19 mouse cellular contexts compared by ENCODE assay signal in the genomic region with DNA sequence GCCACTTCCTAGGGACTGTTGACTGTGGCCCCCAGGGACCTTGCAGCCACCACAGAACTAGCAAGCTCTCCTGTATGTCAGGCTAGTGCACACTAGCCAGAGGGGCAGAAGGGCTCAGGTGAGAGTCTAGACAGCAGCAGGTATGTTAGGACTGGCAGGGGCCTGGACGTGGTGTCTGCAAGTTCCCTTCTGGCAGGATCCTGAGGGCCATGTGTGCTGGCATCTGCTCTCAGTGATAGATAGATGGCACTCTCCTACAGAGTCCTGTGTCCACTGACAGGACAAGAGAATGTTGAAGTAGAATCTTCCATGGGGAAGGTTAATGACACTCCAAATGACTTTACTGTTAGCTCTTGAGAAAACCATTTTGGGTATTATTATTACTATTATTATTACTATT. TPM values are rescaled to one million over a fixed set of nuclear protein-coding genes. Genes with fewer than 3 reads are reported as not detected.
DNase-seq lines count a peak whose midpoint lies in the region; ATAC-seq and TF ChIP-seq lines count a peak whose summit lies in the region.
"Had no signal": no experiment of that assay in that cellular context is flagged by ENCODE, and none has a peak within 500 bp of the region (broad histone marks: within the 10 kb centered on the region; RNA-seq: fewer than 3 reads in every experiment).

No protein-coding gene starts in this region.

- H3K4me2 ChIP-seq in heart, embryonic 12.5 days, result no peak overlapping the region
- H3K4me2 ChIP-seq in CH12.LX (ENCODE audit: insufficient read depth, low read depth, poor library complexity, severe bottlenecking), result no peak overlapping the region
- H3K4me2 ChIP-seq: forebrain, embryonic 13.5 days; heart, embryonic 15.5 days; hindbrain, embryonic 13.5 days had no signal

- peak; percentile 15 for TF ChIP-seq RAD21 in CH12.LX (IDR thresholded peaks at IDR 0.05; ENCODE audit: low read depth, low read length)

- ATAC-seq in heart, embryonic 12.5 days (ENCODE audit: insufficient number of reproducible peaks, low FRiP score), result no peak
- ATAC-seq: forebrain, embryonic 13.5 days; forebrain, postnatal 0 days; hindbrain, postnatal 0 days had no signal

- peaks cover 9% of the 10 kb centered on the region for H3K4me1 ChIP-seq in cerebellum, adult 2 months (ENCODE audit: control insufficient read depth, insufficient read depth, low read length)
- H3K4me1 ChIP-seq in heart, adult 2 months (ENCODE audit: control insufficient read depth, insufficient read depth, low read length), result no peaks in the 10 kb centered on the region; the same call in none of the 2 replicates
- H3K4me1 ChIP-seq in heart, embryonic 12.5 days (replicated peaks), result peaks cover 10% of the 10 kb centered on the region; the same call in 1 of the 2 replicates
- peaks cover 6 to 24% of the 10 kb centered on the region in 2 experiments; a peak in 3 of 4 replicates for H3K4me1 ChIP-seq in CH12.LX (ENCODE audit: control insufficient read depth in 1 of 2, insufficient read depth in 2 of 2)
- H3K4me1 ChIP-seq: embryonic facial prominence, embryonic 10.5 days; forebrain, embryonic 13.5 days; hindbrain, embryonic 13.5 days had no signal

- no peaks in the 10 kb centered on the region for H3K27me3 ChIP-seq in cerebellum, adult 2 months (ENCODE audit: control insufficient read depth, insufficient read depth, low read length)
- H3K27me3 ChIP-seq in heart, adult 2 months (ENCODE audit: control insufficient read depth, insufficient read depth, low read length), result no peaks in the 10 kb centered on the region
- H3K27me3 ChIP-seq in heart, embryonic 12.5 days (replicated peaks), result no peaks in the 10 kb centered on the region
- no peaks in the 10 kb centered on the region for H3K27me3 ChIP-seq in CH12.LX (replicated peaks)
- H3K27me3 ChIP-seq: forebrain, embryonic 13.5 days; heart, embryonic 15.5 days; hindbrain, embryonic 13.5 days had no signal

- intact Hi-C loops in heart, adult 2 months (cut with DNase I), result no loop called here

- TF ChIP-seq CTCF in cerebellum, adult 2 months (IDR thresholded peaks at IDR 0.05; ENCODE audit: borderline replicate concordance, insufficient read depth, low read depth, low read length), result peak; percentile 41; the same call in 1 of the 2 replicates
- TF ChIP-seq CTCF in heart, adult 2 months (IDR thresholded peaks at IDR 0.05), result 0 out of 2 replicates have a peak, but pooled peaks have one; percentile 8
- peak in 1 of 2 experiments; percentile 35; a peak in 1 of 4 replicates for TF ChIP-seq CTCF in CH12.LX (conservative IDR thresholded peaks at IDR 0.05 in 1 of 2, IDR thresholded peaks at IDR 0.05 in 1 of 2; ENCODE audit: low read depth in 2 of 2, low read length in 2 of 2)

- WGBS in cerebellum, adult 2 months, result 3% methylated on average over 1 of the region's 1 CpGs
- WGBS in heart, adult 2 months, result 64% methylated on average over 1 of the region's 1 CpGs
- 66% methylated on average over 1 of the region's 1 CpGs for WGBS in heart, embryonic 12.5 days

- dilution Hi-C loops in CH12.LX (cut with MboI; ENCODE audit: extremely low pct_ligation_motif_present, extremely low pct_unique_long_range_greater_than_20kb, low sequenced_read_pairs), result no loop called here

- in situ Hi-C loops in CH12.LX (cut with MboI; ENCODE audit: low pct_ligation_motif_present, low pct_unique_long_range_greater_than_20kb, low sequenced_read_pairs), result no loop called here

- no peak for TF ChIP-seq EP300 in heart, adult 2 months (IDR thresholded peaks at IDR 0.05; ENCODE audit: insufficient read depth, low read depth, low read length)
- no peak for TF ChIP-seq EP300 in CH12.LX (IDR thresholded peaks at IDR 0.05; ENCODE audit: low read length)

- no peak overlapping the region for H3K4me3 ChIP-seq in cerebellum, adult 2 months (replicated peaks; ENCODE audit: insufficient read depth, low read depth, low read length)
- no peak overlapping the region for H3K4me3 ChIP-seq in heart, adult 2 months
- no peak overlapping the region for H3K4me3 ChIP-seq in heart, embryonic 12.5 days
- H3K4me3 ChIP-seq in CH12.LX (replicated peaks in 1 of 3; ENCODE audit: low read depth in 2 of 3, low read length in 2 of 3, poor library complexity in 1 of 3), result no peak overlapping the region
- H3K4me3 ChIP-seq: embryonic facial prominence, embryonic 10.5 days; forebrain, embryonic 13.5 days; heart, embryonic 10.5 days; heart, embryonic 15.5 days; hindbrain, embryonic 13.5 days had no signal

- DNase-seq in cerebellum, adult 2 months, result no peak
- no peak for DNase-seq in cerebellum, adult 8-10 months
- DNase-seq in heart, adult 2 months, result no peak
- DNase-seq in CH12.LX (ENCODE audit: extremely low read depth), result no peak
- DNase-seq in thymus, postnatal 36 days, result no peak
- DNase-seq: adrenal gland, postnatal 10 days; forebrain, postnatal 0 days; gastrocnemius, postnatal 25 days; heart, adult 11 months; heart, postnatal 14 days; kidney, adult 18-20 months had no signal

- TF ChIP-seq POLR2A in cerebellum, adult 2 months (IDR thresholded peaks at IDR 0.05; ENCODE audit: borderline replicate concordance, insufficient read depth, low read length), result no peak
- TF ChIP-seq POLR2A in heart, adult 2 months (IDR thresholded peaks at IDR 0.05; ENCODE audit: insufficient read depth, low read depth, low read length), result no peak
- TF ChIP-seq POLR2A in CH12.LX (IDR thresholded peaks at IDR 0.05; ENCODE audit: low read depth, low read length), result no peak

- no peaks in the 10 kb centered on the region for H3K9me3 ChIP-seq in heart, embryonic 12.5 days (replicated peaks)
- H3K9me3 ChIP-seq in CH12.LX (replicated peaks; ENCODE audit: low read length), result peaks cover 4% of the 10 kb centered on the region
- H3K9me3 ChIP-seq: embryonic facial prominence, embryonic 10.5 days; forebrain, embryonic 13.5 days; G1E; heart, embryonic 10.5 days; heart, embryonic 15.5 days; hindbrain, embryonic 13.5 days had no signal

- H3K79me2 ChIP-seq in heart, adult 2 months (replicated peaks; ENCODE audit: control insufficient read depth, insufficient read depth, low read length), result 0 out of 2 replicates have a peak, but pooled peaks cover 2% of the 10 kb centered on the region
- H3K79me2 ChIP-seq in CH12.LX (replicated peaks; ENCODE audit: control insufficient read depth, extremely low read depth, insufficient read depth, poor library complexity, severe bottlenecking), result no peaks in the 10 kb centered on the region

- H3K36me3 ChIP-seq in heart, adult 2 months (ENCODE audit: control insufficient read depth, insufficient read depth, low read length), result no peaks in the 10 kb centered on the region
- H3K36me3 ChIP-seq in heart, embryonic 12.5 days, result no peaks in the 10 kb centered on the region
- no peaks in the 10 kb centered on the region for H3K36me3 ChIP-seq in CH12.LX (replicated peaks in 1 of 2; ENCODE audit: control insufficient read depth in 1 of 2, insufficient read depth in 1 of 2, low read length in 1 of 2)
- H3K36me3 ChIP-seq: embryonic facial prominence, embryonic 10.5 days; G1E; heart, embryonic 10.5 days; heart, embryonic 15.5 days; hindbrain, embryonic 13.5 days had no signal

- H3K27ac ChIP-seq in cerebellum, adult 2 months (ENCODE audit: insufficient read depth, low read length), result no peak overlapping the region
- no peak overlapping the region for H3K27ac ChIP-seq in heart, adult 2 months
- H3K27ac ChIP-seq in heart, embryonic 12.5 days (ENCODE audit: poor library complexity, severe bottlenecking), result no peak overlapping the region
- H3K27ac ChIP-seq in CH12.LX (ENCODE audit: insufficient read depth, low read depth), result no peak overlapping the region
- H3K27ac ChIP-seq: embryonic facial prominence, embryonic 10.5 days; forebrain, embryonic 13.5 days; heart, embryonic 15.5 days; hindbrain, embryonic 13.5 days; hindbrain, postnatal 0 days had no signal

- H3K9ac ChIP-seq in heart, adult 2 months (ENCODE audit: low read depth, low read length), result no peak overlapping the region
- H3K9ac ChIP-seq in heart, embryonic 12.5 days, result no peak overlapping the region
- no peak overlapping the region for H3K9ac ChIP-seq in CH12.LX (ENCODE audit: insufficient read depth, low read depth)
- H3K9ac ChIP-seq: forebrain, embryonic 13.5 days; forebrain, postnatal 0 days; heart, embryonic 15.5 days; hindbrain, embryonic 13.5 days had no signal

TF ChIP-seq in CH12.LX, 34 proteins besides CTCF, POLR2A, EP300 and RAD21:
- TF ChIP-seq MYC (IDR thresholded peaks at IDR 0.05; ENCODE audit: low read depth, low read length), result no peak
- TF ChIP-seq HCFC1 (IDR thresholded peaks at IDR 0.05; ENCODE audit: low read depth, low read length), result no peak
- TF ChIP-seq ETS1 (conservative IDR thresholded peaks at IDR 0.05; ENCODE audit: low read depth, low read length), result no peak
- no peak for TF ChIP-seq ZC3H11A (IDR thresholded peaks at IDR 0.05; ENCODE audit: low read depth, low read length)
- TF ChIP-seq TBP (conservative IDR thresholded peaks at IDR 0.05; ENCODE audit: low read depth, low read length), result no peak
- TF ChIP-seq TCF12 (IDR thresholded peaks at IDR 0.05; ENCODE audit: low read depth, low read length), result no peak
- TF ChIP-seq MAX (IDR thresholded peaks at IDR 0.05; ENCODE audit: low read length), result no peak

RNA-seq across cellular contexts. Expression of gene Prkag2, which starts 52.8 kb away (rescaled TPM):
- polyA plus RNA-seq in cerebellum, adult 2 months (2012; rRNA removed), result 92.0 and 99.4 TPM in 2 replicates
- 10 to 100 TPM; 23.9 to 25.9 TPM for total RNA-seq in heart, adult 2 months (2021)
- 25.2 and 30.0 TPM in 2 replicates for polyA plus RNA-seq in heart, adult 2 months (2012; rRNA removed)
- polyA plus RNA-seq in heart, embryonic 12.5 days (2016; fragmentation: Nextera tagmentation; extraction: Ambion mirVana), result 105 and 107 TPM in 2 replicates
- total RNA-seq in CH12.LX (2012; rRNA removed) (4.6 and 5.9 TPM in 2 replicates), CH12.LX (2014; rRNA removed) (8.8 and 10.0 TPM in 2 replicates)
- polyA plus RNA-seq in CH12.LX (2012; ENCODE audit: insufficient read length, low read depth), result 21.2 and 21.6 TPM in 2 replicates
- total RNA-seq: G1E had no signal
- polyA plus RNA-seq: G1E had no signal
